Mouse (Mus musculus): ENCODE measurements at regions not wholly inside any gene's neighbourhood (a gene's known extent, or its start where the extent isn't known, plus 50 kb on each side); places are given as distances from the start of the nearest gene placed in this dataset.

DNA sequence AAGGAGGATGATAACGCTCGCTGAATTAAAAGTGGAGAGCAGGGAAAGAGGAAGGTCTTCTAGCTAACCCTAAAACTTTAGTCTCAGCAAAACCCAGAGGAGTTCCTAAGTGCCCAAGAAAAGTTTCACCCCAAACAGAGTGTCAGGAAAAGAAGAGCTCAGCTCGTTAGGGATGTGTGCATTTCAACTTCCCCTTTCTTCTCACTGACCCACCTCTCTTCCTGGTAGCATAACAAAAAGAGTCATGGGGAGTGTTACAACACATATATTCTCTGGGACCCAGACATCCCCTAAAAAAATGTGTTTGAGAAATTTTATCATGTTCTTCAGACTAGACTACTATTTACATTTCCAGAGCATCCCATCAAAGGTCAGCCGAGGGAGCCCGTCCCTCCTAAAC, 432.6 kb downstream of the Mctp2 start:
- no peak for DNase-seq

DNA sequence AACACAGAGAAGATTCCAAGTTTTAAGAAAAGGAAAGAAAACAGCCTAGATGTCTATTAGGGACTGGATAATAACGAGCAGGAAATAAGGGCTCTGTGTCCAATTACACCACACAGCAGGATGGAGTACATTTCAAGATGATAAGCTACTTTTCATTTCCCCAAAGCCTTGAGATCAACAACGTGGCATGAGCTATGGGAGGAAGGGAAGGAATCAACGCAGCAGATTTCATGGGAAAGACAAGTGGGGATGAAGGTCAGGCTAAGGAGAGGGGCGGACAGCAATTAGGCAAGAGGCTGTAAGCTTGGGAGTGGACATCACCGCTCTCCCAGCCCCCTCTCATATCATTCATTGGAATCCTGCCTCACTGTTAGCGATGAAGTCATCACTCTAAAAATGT, 433.5 kb downstream of the Mctp2 start:
- DNase-seq, result no peak

DNA sequence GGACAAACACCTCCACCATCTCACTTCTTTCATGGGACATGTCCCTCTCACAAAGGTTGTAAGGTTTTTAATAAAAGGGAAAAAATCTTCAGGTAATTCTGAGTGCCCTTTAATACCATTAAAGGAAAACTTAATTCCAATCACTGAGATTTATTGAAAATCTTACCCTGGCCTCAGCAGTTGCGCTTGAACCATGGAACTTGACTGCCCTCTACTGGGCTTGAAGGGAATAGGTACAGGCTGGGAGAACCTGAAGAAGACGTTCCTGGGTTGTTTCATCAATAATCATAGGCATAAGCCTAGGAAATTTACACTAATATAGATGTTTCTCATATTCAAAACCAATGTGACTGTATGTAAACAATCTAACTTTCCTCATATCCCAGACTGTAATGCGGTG, 439.3 kb downstream of the Mctp2 start:
- peak; percentile 7 for DNase-seq

DNA sequence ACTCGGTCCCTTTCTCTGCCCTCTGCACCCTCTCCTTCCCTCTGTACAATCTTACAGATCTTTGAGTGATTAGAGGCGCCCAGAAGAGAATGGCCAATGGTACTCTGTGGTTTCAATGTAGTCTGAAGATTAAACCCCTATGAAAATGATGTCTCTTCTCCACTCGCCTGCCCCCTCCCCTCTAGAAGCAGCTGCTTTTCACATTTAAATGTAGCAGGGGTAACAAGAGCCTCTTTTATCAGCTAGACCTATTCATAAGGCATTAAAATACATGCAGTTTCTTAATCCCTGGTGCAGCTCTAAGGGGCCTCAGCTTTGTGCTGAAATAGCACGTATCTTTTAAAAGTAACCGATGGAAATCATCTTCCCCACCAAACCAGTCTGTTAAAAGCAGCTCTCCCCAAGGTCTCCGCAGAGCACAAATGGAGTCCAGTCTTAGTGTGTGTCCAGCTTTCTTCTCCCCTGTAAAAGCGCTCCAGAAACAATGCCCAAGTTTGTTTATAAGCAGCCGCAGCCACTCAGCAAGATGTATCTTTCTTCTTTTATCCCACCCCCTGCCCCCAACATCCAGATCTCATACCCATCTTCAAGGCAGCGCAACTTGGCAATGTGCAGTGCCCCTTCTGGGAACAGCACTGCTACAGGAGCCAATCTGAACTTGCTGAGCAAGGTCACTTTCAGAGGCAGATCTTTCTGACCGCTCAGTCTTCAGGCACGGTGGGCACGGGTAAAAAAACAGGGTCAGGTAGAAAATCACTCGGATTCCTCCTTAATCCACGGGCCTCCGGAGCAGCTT, 440.8 kb downstream of the Mctp2 start:
- no peak for DNase-seq

DNA sequence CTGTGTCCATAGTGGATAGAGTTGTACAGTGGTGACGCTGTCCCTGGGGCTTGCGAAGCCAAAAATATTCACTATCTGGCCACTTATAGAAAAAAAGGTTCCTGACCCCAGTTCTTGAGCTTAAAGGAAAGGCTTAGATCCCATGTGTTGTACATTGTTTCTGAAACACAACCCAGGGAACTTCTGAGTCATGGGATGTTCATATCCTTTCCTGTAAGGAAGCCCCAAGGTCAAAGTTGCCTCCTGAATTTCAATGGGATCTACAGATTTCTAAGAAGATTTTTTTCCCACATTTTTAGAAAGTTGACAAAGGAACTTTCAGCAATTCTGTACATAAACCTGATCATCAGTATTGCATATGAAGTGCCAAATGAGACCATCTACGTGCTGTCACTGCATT, 453.5 kb downstream of the Mctp2 start:
- DNase-seq, result no peak

DNA sequence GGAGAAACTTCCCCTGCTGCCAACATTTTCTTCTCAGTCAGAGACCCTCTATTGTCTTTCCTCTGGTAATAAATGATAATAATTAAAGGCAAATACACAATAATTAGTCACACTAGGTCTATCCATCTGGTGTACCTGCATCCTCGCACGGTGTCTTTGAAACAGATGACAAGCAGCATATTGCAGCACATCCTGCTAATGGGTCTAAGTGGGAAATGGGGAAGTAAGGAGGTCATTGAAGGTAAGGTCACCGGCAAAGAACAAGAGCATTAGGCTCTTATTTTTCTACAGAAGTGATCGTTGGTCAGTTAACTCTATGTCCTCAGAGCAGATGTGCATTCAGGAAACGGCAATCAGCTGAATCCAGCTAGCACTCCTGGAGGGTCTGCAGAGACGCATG, 457.2 kb downstream of the Mctp2 start:
- no peak for DNase-seq

DNA sequence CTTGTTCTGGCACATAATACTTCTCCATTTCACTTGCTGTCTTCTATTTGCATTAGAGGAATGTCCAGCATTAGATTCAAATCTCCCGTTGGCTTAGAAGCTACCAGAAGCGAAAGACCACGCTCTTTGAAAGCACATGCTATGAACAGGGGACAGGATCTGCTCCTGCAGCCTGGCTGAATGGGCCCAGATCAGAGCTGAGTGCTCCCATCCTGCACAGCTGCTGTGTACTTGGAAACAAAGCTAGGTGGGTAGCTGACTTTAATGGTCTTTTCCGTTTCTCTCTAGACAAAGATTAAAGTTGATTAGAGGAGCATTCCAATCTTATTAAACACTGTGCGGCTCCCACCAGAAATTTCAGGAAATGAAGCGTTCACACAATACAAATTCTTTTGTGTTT, 468.6 kb downstream of the Mctp2 start:
- DNase-seq, result no peak

DNA sequence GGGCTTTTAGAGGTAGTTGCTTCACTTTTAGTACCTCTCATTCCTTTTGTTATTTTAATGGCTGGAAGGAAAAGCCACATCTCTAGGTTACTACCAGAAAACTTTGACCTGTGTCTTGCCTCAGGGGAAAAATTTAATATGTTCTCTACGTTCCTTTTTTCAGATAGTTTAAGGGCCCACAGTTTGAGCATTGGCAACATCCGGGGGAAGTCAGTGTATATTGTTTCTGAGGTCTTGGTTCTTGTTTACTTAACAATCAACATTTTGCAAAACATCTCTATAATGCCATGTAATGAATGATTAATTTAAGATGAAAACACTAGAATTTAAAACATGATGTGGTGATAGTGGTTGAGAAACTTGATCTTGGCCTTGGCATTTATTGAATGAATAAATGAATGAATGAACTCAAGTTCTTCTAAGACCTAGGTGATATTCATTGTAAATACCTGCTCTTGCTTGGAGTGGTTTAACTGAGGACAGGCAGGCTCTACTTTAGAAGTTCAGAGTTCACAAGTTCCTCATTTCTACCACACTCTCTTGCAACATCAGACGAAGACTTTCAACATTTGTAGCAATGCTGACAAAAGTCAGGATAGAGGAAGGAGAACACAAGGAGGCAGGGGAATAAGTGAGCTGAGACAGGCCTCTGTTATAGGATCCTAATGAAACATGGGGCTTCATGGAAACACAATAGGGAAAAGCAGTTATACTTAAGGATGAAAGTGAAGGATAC, 474.4 kb downstream of the Mctp2 start:
- DNase-seq, result no peak

DNA sequence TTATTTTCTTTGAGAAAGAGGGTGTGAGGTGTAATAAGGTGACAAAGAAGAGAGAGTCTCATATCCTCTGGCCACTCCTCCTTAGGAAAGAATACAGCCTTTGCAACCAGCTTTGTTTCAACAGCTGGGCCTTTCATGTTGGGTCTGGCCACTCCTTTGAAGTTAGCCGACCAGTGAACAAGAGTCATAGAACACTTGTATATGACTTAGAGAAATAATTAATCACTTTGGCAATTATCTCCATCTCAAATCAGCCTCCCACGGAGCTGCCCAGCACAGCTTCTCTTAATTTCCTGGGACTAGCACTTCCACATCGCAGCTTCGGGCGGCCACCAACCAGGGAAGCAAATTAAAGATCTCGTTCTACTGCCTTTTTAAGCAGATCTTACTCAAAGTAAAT, 476.8 kb downstream of the Mctp2 start:
- DNase-seq, result no peak

DNA sequence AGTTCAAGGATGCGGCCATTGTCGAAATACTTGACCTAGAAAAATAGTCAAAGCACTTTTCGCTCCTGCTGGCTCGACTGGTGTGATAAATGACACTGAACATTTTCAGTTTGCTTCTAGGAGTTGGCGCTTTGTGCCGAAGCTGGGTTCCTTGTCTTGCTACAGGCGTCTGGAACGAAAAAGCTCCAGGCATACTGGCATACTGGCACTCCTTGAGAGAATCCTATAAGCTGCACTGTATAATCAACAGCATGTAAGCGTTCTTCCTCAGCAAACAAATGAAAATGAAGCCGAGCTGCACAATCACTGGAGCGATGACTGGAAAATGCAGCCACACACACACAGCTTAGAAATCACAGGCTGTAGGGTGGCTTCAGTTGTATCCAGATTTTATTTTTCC, 464.9 kb upstream of the Gm10295 start:
- no peak for DNase-seq

DNA sequence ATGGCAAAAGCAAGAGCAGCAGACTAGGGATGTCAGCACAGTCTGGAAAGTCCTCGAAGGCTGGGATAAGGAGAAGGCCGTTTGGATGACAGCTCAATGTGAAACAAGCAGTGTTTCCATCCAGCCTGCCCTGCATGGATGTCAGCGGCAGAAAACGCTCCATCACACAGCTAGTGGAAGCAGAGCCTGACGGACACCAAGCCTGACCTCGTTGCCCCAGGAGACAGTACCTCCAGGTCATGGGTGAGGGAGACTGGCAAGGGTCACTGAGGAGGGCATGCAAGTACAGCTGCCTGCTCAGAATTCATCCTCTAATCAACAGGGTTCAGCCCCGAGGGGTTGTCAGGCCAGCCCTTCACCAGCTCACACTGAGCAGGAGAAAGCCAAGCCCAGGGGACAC, 442.9 kb upstream of the Gm10295 start:
- DNase-seq, result no peak

DNA sequence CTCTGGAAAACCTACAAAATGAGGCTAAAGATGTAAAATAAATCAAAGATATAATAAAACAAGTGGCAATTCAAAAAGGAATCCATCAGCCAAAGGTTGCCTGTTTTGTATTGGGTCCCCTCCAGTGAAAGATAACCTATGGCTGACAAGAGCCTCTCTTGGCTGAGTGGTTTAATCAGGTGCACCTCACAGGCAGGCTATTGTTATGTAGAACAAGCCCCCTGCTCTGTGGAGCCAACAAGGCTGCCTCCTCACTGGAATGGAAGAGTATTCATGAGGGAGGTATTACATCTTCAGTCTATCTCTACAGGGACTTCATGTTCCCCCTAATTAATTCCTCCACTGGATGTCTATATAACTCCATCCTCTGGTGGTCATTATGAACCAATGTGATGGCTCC, 437.1 kb upstream of the Gm10295 start:
- no peak for DNase-seq

DNA sequence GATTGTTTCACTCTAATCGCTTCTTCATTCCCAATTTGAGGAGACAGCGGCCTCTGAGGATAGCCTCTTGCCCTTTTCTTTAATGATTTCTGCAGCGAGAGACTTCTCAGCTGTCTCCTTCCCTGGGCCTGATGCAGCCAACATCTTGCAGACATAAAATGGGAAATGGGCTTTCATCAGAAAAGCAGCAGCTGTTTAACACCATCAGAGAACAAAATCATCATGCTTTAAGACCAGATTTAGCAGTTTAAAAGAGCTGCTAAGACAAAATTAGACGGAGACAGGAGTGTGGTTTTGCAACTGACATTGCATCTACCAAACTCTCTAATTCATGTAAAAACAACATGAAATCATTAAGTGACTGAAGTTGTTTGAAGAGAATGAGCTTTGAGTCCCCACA, 431.2 kb upstream of the Gm10295 start:
- no peak for DNase-seq

DNA sequence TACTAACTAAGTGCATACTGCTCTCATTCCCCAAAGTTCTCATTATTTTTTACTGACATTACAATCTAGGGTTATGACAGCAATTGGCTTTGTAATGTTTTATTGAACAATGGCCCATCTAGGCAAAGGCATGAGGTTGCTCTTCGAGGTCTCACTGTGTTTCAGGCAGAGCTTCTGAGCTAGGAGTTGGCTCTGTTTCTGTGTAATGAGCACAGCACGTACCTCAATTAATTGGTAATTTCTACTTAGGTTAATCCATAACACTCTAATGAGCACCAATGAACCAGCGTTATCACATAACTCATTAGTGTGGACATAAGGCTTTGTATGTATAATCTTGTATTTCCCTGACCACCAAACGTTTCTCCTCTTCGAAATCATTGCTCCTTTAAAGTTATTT, 398.6 kb upstream of the Gm10295 start:
- no peak for DNase-seq

DNA sequence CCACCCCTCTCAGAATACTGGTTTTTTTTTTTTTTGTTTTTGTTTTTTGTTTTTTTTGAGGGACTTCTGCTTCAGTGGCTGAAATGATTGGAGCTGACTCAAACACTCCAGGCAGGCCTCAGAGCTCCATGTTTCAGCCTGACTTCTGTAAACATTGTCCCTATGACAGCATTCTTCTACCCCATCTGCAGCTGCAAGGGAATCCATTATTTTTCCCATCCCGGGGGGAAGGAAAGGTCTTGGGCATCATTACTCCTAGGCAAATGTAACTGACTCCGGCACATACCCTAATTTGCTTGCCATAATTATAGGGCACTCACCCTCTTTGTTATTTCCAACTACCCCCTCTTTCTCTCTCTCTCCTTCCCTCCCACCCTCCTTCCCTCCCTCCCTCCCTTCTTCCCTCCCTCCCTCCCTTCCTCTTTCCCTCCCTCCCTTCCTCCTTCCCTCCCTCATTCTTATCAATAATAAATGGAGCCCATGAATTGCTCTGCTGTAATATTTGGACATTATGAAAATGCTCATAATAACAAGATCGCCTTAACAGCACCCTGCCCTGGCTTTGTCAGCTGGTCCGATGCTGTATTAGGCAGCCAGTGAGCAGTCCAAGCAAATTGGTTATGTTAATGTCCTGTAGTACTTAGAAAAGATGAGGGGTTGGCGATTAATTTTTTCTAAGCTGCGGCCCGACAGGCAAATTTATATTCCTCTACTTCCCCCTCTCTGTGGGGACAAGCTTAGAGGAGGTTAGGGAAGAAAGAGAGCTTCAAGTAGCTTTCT, 395.0 kb upstream of the Gm10295 start:
- no peak for DNase-seq

DNA sequence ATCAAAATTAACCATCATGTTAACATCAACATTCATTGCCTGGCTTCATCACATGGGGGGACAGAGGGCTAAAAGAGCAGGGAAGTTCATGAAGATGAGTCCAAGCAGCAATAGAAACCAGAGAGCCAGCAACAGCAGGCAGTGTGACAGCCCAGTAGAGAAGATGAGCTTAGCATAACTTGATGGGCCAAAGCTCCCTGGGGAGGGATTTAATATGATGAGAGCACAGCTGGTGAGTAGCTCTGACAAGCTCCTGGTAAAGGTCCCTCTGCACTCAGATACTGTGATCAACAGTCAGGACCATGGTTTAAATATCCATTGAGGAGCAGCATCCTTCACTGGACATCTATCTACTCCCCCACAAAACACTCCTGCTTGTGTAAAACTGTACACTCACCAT, 377.2 kb upstream of the Gm10295 start:
- DNase-seq, result no peak

DNA sequence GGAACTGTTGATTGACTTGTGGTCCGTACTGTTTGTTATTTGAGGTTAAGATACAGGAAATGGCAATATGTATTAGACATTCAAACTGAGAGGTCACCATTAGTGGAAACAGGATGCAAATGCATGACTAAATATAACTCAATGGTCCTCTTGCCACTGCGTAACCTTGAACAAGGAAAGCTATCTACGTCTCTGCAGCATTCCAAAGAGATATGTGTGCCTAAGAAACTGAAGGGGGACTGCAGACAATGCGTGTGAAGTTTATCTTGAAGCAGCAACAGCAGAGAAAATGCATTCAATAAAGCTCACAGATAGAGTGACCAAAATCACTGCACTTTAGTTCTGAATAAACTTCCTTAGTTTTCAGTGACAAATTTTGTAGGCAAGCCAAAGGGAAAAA, 356.9 kb upstream of the Gm10295 start:
- no peak for DNase-seq

DNA sequence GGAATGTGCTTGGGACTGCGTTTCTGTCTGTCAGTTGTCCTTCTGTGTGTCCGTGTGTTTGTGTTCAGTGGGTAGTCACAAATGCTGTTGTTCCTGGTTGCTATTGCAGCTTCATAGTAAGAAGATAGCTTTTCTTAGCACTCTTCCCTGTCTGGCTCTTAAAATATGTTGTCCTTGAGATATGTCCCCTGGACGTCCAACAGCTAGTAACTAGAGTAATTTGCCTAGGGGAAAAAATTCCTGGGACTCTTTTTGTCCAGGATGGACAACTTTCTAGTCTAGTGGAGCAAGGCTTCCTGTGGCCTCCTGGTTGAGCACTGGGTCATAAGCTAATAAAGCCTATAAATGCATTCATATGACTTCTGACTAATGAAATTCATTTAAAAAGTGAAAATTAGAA, 354.9 kb upstream of the Gm10295 start:
- no peak for DNase-seq

DNA sequence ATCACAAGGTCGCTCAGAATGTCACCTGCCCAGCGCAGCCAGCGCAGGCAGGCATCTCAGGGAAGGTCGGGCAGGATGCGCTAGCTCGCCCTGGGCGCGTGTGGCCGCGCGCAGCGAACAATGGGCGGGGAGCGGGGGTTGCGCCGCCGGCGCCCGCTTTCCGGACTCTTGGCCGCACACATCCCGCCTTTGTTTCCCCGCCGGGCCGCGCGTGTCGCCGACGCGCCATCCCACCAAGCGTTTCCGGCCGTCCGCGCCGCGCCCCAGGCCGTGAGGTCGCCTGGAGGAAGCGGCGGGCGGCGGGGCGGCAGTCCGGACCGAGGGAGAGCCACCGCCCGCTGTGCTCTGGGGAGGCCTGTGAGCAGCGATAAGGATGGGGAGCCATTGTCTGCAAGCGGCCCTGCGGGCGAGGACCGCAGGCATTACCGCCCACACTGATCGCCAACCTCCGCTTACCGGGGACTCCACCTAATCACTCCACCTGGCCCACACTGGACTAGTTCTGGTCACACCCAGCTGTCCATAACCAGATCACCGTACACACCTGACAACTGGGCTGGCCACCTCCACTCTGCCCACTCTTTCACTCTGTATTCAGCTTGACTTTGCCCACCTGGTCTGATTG, 354.3 kb upstream of the Gm10295 start:
- DNase-seq, result peak; percentile 67

DNA sequence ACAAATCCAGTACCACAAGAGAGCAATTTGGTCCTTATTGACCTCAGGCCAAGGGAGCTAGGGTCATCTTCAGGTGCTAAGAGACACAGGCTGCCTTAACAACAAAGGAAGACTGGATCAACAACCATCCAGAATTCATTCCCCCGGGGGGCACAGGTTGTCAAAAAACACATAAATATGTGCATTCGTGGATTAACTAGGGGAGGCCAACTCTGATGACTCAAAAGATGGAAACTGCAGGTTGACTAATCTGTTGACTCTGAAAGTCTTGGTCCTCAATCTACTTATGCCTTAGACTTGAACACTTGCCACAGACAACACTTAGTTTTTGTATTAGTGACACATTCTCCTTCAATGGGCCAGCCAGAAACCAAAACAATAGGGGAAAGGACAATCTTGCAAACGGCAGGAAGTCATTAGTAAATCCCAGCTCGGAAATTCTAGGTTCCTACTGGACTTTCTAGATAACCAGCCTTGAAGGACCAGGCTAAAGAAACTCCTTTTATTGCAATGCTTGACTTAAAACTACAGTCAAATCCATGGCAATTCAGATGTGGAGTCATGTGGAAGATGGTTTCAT, 353.5 kb upstream of the Gm10295 start:
- peak; percentile 22 for DNase-seq

All from kidney, adult 11 months (tissue).